Comparison of ENCODE assay signal across 8 mouse cellular contexts in genomic region chr11:100939512-100940151, GRCm38 (mm10). TPM values are rescaled to one million over a fixed set of nuclear protein-coding genes. Genes with fewer than 3 reads are reported as not detected.
A peak's percentile ranks its signal among the peaks of the same experiment; 100 is the strongest.
DNase-seq lines count a peak whose midpoint lies in the region; ATAC-seq lines count a peak whose summit lies in the region.

Stat3 (minus strand) TSS chr11:100939540.

- no peaks in the 10 kb centered on the region for H3K9me3 ChIP-seq in heart, embryonic 14.5 days (ENCODE audit: control insufficient read depth, low read length)
- H3K9me3 ChIP-seq in liver, embryonic 13.5 days (replicated peaks), result no peaks in the 10 kb centered on the region
- no peaks in the 10 kb centered on the region for H3K9me3 ChIP-seq in stomach, embryonic 16.5 days (replicated peaks; ENCODE audit: control insufficient read depth, low read length)

- no peaks in the 10 kb centered on the region for H3K27me3 ChIP-seq in heart, embryonic 14.5 days (ENCODE audit: control insufficient read depth, insufficient read depth, low read length)
- H3K27me3 ChIP-seq in liver, embryonic 13.5 days, result no peaks in the 10 kb centered on the region
- no peaks in the 10 kb centered on the region for H3K27me3 ChIP-seq in stomach, embryonic 16.5 days (ENCODE audit: control insufficient read depth, insufficient read depth, low read length)

- H3K4me2 ChIP-seq in heart, embryonic 14.5 days (ENCODE audit: low read length), result peak within 1 kb of the TSS; percentile 81
- H3K4me2 ChIP-seq in liver, embryonic 13.5 days, result peak within 1 kb of the TSS; percentile 92
- H3K4me2 ChIP-seq in stomach, embryonic 16.5 days (ENCODE audit: low read depth, low read length), result peak within 1 kb of the TSS; percentile 85

- H3K36me3 ChIP-seq in heart, embryonic 14.5 days (ENCODE audit: control insufficient read depth, insufficient read depth, low read length), result no peaks in the 10 kb centered on the region
- no peaks in the 10 kb centered on the region for H3K36me3 ChIP-seq in liver, embryonic 13.5 days
- H3K36me3 ChIP-seq in stomach, embryonic 16.5 days (ENCODE audit: control insufficient read depth, insufficient read depth, low read length), result no peaks in the 10 kb centered on the region

- peaks cover 3 to 30% of the 10 kb centered on the region in 2 experiments; a peak in 2 of 4 replicates for H3K4me1 ChIP-seq in heart, embryonic 14.5 days (ENCODE audit: control insufficient read depth in 2 of 2, insufficient read depth in 2 of 2, low read length in 2 of 2)
- peaks cover 51% of the 10 kb centered on the region for H3K4me1 ChIP-seq in liver, embryonic 13.5 days (replicated peaks)
- peaks cover 16% of the 10 kb centered on the region for H3K4me1 ChIP-seq in stomach, embryonic 16.5 days (ENCODE audit: control insufficient read depth, insufficient read depth, low read length)

- peak within 1 kb of the TSS; percentile 96 for H3K9ac ChIP-seq in heart, embryonic 14.5 days (ENCODE audit: low read length)
- H3K9ac ChIP-seq in liver, embryonic 13.5 days, result peak within 1 kb of the TSS; percentile 96
- peak within 1 kb of the TSS; percentile 86 for H3K9ac ChIP-seq in stomach, embryonic 16.5 days (ENCODE audit: low read length)

- H3K4me3 ChIP-seq in heart, embryonic 14.5 days (ENCODE audit: control insufficient read depth in 1 of 2, insufficient read depth in 1 of 2, low read depth in 1 of 2, low read length in 2 of 2), result peak within 1 kb of the TSS; percentile 72 to 99
- H3K4me3 ChIP-seq in liver, embryonic 13.5 days (replicated peaks), result peak within 1 kb of the TSS; percentile 94
- H3K4me3 ChIP-seq in stomach, embryonic 16.5 days (replicated peaks; ENCODE audit: low read length), result peak within 1 kb of the TSS; percentile 93

- peak; percentile 94 for ATAC-seq in erythroid progenitor cell, adult 5-6 weeks (replicated peaks; ENCODE audit: low FRiP score, poor library complexity, severe bottlenecking)
- peak; percentile 98 for ATAC-seq in heart, embryonic 14.5 days (ENCODE audit: insufficient number of reproducible peaks, insufficient read depth, low FRiP score, low read depth)
- peak; percentile 99 for ATAC-seq in liver, embryonic 13.5 days (ENCODE audit: low read depth)
- peak; percentile 99 for ATAC-seq in stomach, embryonic 16.5 days (ENCODE audit: insufficient read depth, low FRiP score)

- peak; percentile 100 for DNase-seq in CD4-positive, CD25-positive, alpha-beta regulatory T cell, adult 2 months (ENCODE audit: low read depth, low spot score)
- peak; percentile 98 for DNase-seq in brain, embryonic 18.5 days (ENCODE audit: low read depth, low spot score)
- peak; percentile 100 for DNase-seq in kidney, postnatal 14 days
- DNase-seq in liver, embryonic 13.5 days, result peak; percentile 99
- DNase-seq in neural tube, embryonic 10.5 days (ENCODE audit: extremely low spot score, low spot score), result peak; percentile 100

- WGBS in heart, embryonic 14.5 days, result under 1% methylated on average over 29 of the region's 29 CpGs
- under 1% methylated on average over 29 of the region's 29 CpGs for WGBS in liver, embryonic 13.5 days (ENCODE audit: insufficient replicate concordance)
- WGBS in stomach, embryonic 16.5 days, result under 1% methylated on average over 29 of the region's 29 CpGs

- H3K27ac ChIP-seq in heart, embryonic 14.5 days (replicated peaks in 1 of 2; ENCODE audit: control insufficient read depth in 1 of 2, insufficient read depth in 1 of 2, low read depth in 2 of 2, low read length in 2 of 2), result peak within 1 kb of the TSS; percentile 68 to 92
- H3K27ac ChIP-seq in liver, embryonic 13.5 days, result peak within 1 kb of the TSS; percentile 91
- peak within 1 kb of the TSS; percentile 89 for H3K27ac ChIP-seq in stomach, embryonic 16.5 days (ENCODE audit: low read length)

RNA-seq across cellular contexts. Expression of gene Stat3, which starts in this region (rescaled TPM):
- total RNA-seq in erythroid progenitor cell, adult 5-6 weeks (2015; ENCODE audit: low replicate concordance), result 31.0 and 31.4 TPM in 2 replicates
- total RNA-seq in erythroid progenitor cell, adult 5-6 weeks (2017; ENCODE audit: low replicate concordance), result 26.2 and 26.6 TPM in 2 replicates
- polyA plus RNA-seq in heart, embryonic 14.5 days (2014; fragmentation: Nextera tagmentation; extraction: Ambion mirVana), result 51.8 and 53.3 TPM in 2 replicates
- polyA plus RNA-seq in liver, embryonic 13.5 days (2015; fragmentation: Nextera tagmentation; extraction: Ambion mirVana), result 28.5 and 32.8 TPM in 2 replicates
- polyA plus RNA-seq in stomach, embryonic 16.5 days (2015; fragmentation: Nextera tagmentation; extraction: Ambion mirVana), result 47.2 and 56.1 TPM in 2 replicates

Comparison
In these comparisons a context has a peak if more than half of its experiments do, and no peak if none do; other contexts are left out.
1. Peak in every context shown above with its lines: DNase-seq, ATAC-seq, H3K4me3 ChIP-seq and H3K27ac ChIP-seq.